Mouse (Mus musculus) heart, embryonic 10.5 days (tissue): ENCODE data around the gene F3. TPM values are rescaled to one million over a fixed set of nuclear protein-coding genes. Genes with fewer than 3 reads are reported as not detected.
"Not testable (repeated sequence)": the region's sequence is repeated elsewhere in the genome, so short reads cannot be mapped to it uniquely, and the experiment has no call there.

Experiments used
- DNase-seq: peaks from one replicate; pipeline ENCODE4 v3.0.0-alpha.2; 2017; ENCODE audit warnings: low spot score
- H3K27ac ChIP-seq: fragments of 300-500 bp; sonication (generic); 2 replicates; pipeline ENCODE4 v1.5.1; 2016; ENCODE audit warnings: mild to moderate bottlenecking
- H3K27me3 ChIP-seq: fragments of 300-500 bp; sonication (generic); 2 replicates; pipeline ENCODE4 v1.6.1; 2016; ENCODE audit warnings: mild to moderate bottlenecking; ENCODE audit not compliant: poor library complexity, insufficient read depth, severe bottlenecking
- H3K36me3 ChIP-seq: fragments of 300-500 bp; sonication (generic); 2 replicates; pipeline ENCODE4 v1.6.1; 2016; ENCODE audit warnings: mild to moderate bottlenecking, moderate library complexity
- H3K4me1 ChIP-seq: fragments of 300-500 bp; sonication (generic); 2 replicates; pipeline ENCODE4 v1.6.1; 2016; ENCODE audit warnings: mild to moderate bottlenecking
- H3K4me3 ChIP-seq: fragments of 300-500 bp; sonication (generic); 2 replicates; pipeline ENCODE4 v1.5.1; 2016; ENCODE audit warnings: mild to moderate bottlenecking, moderate library complexity
- H3K9me3 ChIP-seq: fragments of 300-500 bp; sonication (generic); 2 replicates; pipeline ENCODE4 v1.6.1; 2016; ENCODE audit warnings: mild to moderate bottlenecking, moderate library complexity
- WGBS: fragments of 180-500 bp; shearing (Covaris S2); methylation state at CpG from one replicate; pipeline ENCODE4 v1.1.7; 2016; 5-methylcytosine and 5-hydroxymethylcytosine counted together
- polyA plus RNA-seq: library from polyadenylated mRNA; unstranded; fragments of >200 nt; fragmentation: Nextera tagmentation; extraction: Ambion mirVana; gene quantifications from 2 replicates; pipeline ENCODE4 v1.2.1, GENCODE M21; 2016

Gene F3
- polyA plus RNA-seq, 1 experiment from 2014 or later, result 9.2 TPM

DNA sequence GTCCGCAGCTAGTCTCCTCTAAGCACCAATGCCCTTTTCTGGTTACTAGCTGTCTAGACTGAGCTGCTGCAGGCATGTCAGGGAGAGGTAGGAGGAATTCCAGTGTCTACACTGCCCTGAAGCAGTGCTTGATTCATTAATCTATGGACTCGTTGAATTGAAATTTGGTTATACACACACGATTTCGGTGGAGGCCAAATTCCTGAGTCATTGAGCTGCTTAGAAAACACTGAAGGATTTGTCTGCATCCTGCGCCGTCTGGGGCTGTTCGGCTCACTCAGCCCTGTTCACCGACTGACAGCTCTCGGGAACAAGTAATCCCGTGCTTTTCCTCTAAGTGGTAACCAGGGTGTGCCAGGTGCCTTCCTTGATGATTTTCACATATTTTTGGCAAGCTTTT is 2.3 kb downstream of the F3 start:
- no peak for DNase-seq
- Histone ChIP-seq H3K9me3 (no peaks in the 10 kb centered on the region), H3K27ac (no peak overlapping the region), H3K36me3 (peaks cover 15% of the 10 kb centered on the region; the same call in 1 of the 2 replicates), H3K4me3 (no peak overlapping the region), H3K27me3 (peaks cover 12% of the 10 kb centered on the region; the same call in 1 of the 2 replicates), H3K4me1 (peaks cover 35% of the 10 kb centered on the region)
- 89% methylated on average over 10 of the region's 10 CpGs for WGBS

DNA sequence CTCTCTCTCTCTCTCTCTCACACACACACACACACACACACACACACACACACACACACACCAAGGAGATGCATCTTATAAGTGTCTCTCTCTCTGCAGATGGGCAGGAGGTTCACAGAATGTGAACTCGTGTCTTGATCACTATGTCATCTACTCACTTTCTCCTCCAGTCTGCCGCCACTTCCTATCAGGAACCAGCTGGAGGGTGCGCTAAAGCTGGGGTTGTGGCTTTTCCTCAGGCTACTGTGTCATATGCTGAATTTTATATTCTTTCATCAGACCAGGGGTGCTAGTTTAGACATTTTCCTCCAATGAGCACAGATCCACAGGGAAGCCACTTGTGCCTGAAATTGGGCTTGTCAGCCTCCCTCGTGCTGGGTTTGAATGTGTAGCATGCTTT is 6.3 kb downstream of the F3 start:
- Histone ChIP-seq H3K9me3 (no peaks in the 10 kb centered on the region), H3K27me3 (0 out of 2 replicates have a peak, but pooled peaks cover 2% of the 10 kb centered on the region), H3K36me3 (peaks cover 46% of the 10 kb centered on the region), H3K4me1 (peaks cover 4% of the 10 kb centered on the region), H3K27ac (no peak overlapping the region), H3K4me3 (no peak overlapping the region)
- DNase-seq, result no peak
- 78% methylated on average over 4 of the region's 4 CpGs for WGBS

DNA sequence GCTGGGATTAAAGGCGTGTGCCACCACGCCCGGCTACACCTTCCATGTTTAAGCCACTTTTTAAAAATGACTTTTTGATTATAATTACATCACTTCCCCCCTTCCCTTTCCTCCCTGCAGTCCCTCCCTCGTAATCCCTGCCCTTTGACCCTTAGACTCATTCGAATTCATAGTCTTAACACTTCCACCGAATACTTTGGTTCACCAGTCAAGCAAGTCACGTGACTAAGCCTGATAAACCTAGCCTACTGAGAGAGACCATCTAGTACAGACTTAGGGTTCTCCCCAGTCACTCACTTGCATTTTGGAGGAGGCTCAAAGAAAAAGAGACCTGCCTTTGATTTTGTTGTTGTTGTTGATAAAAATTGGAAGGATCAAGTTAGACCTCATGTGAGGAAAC is 12.2 kb downstream of the F3 start:
- Histone ChIP-seq H3K4me3 (peak overlapping the region; percentile 9; the same call in 1 of the 2 replicates), H3K27ac (peak overlapping the region; percentile 85)
- WGBS, result 78% methylated on average over 7 of the region's 7 CpGs

DNA sequence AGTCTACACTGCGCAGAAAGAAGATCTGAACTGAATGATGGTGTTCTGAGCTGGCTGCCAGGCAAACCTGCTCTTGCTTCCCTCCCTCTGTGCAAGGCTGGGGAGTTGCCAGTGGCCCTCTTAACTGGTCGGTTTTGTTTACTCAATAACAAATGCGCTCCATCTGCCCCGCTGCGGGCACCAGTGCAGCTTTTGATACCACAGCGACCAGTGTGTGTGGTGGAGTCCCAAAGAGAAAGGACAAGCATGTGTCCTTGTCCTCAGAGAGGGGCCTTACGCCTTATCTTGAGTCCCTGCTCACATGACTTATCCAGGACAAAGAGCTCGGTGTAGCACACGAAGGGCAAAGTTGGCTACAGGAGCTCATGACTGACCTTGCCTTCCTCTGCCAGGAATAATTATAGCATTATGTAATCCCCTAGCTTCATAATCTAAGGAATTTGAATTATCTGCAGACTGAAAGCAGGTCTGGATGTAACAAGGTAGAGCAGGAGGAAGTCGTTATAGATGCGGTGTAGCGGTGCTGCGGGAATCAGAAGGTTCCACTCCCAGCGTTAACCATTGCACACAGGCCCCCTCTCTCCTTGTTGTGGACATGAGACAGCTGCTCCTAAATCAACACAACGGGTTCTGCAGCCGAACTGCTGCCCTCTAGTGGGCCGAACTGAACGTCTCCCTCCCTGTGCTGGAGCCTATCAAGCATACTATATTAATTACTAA is 12.8 kb downstream of the F3 start:
- H3K27ac ChIP-seq, result peak overlapping the region; percentile 85
- 13% methylated on average over 18 of the region's 18 CpGs for WGBS
- H3K4me3 ChIP-seq, result peak overlapping the region; percentile 9

More for the DNA sequence above, 12.2 kb downstream of the F3 start:
- Histone ChIP-seq H3K36me3 (peaks cover 36% of the 10 kb centered on the region), H3K27me3 (no peaks in the 10 kb centered on the region), H3K4me1 (peaks cover 29% of the 10 kb centered on the region), H3K9me3 (no peaks in the 10 kb centered on the region)
- no peak for DNase-seq

DNA sequence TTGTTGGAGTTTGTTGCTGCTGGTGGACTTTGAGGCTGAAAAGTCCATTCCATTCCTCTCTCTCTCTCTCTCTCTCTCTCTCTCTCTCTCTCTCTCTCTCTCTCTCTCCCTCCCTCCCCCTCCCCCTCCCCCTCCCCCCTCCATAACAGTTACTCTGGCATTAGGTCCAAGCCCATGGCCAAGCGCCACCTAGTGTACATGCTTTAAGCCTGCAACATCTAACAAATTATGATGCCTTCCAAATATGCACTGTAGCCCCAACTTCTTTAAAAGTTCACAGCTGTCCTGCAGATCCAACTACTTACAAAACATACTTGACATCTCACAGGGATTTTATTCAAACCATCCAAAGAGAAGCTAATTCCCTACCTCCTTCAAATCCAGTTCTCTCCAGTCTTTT is 14.1 kb downstream of the F3 start:
- Histone ChIP-seq H3K9me3 (no peaks in the 10 kb centered on the region), H3K27ac (peak overlapping the region; percentile 85; the same call in 1 of the 2 replicates), H3K4me1 (peaks cover 29% of the 10 kb centered on the region), H3K36me3 (peaks cover 24% of the 10 kb centered on the region), H3K4me3 (no peak overlapping the region), H3K27me3 (no peaks in the 10 kb centered on the region)
- DNase-seq, result no peak
- 32% methylated on average over 1 of the region's 1 CpGs for WGBS

More for the DNA sequence above, 12.8 kb downstream of the F3 start:
- Histone ChIP-seq H3K4me1 (peaks cover 29% of the 10 kb centered on the region), H3K9me3 (no peaks in the 10 kb centered on the region), H3K36me3 (peaks cover 35% of the 10 kb centered on the region), H3K27me3 (no peaks in the 10 kb centered on the region)
- DNase-seq, result peak; percentile 89

DNA sequence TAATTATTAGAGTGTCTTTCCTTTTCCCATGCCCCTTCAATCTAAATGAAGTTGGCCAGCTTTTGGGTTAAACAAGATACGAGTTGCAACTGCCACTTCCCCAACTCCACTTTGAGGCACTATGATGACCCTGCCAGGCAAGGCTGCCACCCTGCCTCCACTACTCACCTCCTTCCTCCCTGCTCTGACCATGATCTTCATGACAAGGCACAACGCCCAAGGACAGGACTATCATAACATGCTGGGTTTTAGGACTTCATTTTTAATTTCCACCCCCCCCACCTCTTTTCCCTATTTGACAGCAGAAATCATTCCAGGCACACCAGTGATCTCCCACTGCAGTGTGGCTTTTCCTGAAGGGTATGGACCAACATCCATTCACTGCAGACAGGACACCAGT is 14.6 kb downstream of the F3 start:
- DNase-seq, result no peak
- WGBS, result 76% methylated on average over 2 of the region's 2 CpGs
- H3K36me3 ChIP-seq, result peaks cover 20% of the 10 kb centered on the region
- H3K27ac ChIP-seq, result no peak overlapping the region
- no peaks in the 10 kb centered on the region for H3K9me3 ChIP-seq
- H3K27me3 ChIP-seq, result no peaks in the 10 kb centered on the region
- H3K4me1 ChIP-seq, result peaks cover 29% of the 10 kb centered on the region
- no peak overlapping the region for H3K4me3 ChIP-seq

DNA sequence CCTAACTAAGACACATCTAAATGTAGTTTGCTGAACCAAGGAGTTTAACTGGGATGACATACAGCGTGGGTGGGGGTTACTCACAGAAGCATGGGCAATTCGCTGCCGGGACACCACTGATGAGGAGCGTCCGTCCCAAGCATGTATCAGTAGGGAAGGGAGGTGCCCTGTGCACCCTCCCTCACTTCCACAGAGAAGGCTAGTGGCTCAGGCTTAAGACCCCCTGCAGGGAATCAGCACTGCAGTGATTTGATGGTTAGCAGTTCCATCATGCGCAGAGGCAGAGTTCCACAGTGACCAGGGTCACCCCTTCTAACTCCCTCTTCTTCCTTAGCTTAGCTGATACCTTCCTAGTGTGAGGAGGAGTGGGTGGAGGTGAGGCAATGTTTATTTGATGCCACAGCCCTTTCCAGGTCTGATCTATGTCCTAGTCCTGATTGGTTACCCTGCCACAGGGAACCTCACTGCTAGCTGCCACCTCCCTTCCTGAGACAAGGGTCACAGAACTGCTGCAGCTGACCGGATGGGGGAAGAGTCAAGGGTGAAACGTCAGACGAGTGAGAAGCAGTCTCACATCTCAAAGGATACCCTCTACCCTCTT is 15.5 kb downstream of the F3 start:
- no peaks in the 10 kb centered on the region for H3K9me3 ChIP-seq
- H3K4me3 ChIP-seq, result no peak overlapping the region
- peaks cover 29% of the 10 kb centered on the region for H3K4me1 ChIP-seq
- no peaks in the 10 kb centered on the region for H3K27me3 ChIP-seq
- 71% methylated on average over 9 of the region's 9 CpGs for WGBS
- 0 out of 2 replicates have a peak overlapping the region, but pooled peaks have one; percentile 62 for H3K27ac ChIP-seq
- no peak for DNase-seq
- H3K36me3 ChIP-seq, result peaks cover 12% of the 10 kb centered on the region

DNA sequence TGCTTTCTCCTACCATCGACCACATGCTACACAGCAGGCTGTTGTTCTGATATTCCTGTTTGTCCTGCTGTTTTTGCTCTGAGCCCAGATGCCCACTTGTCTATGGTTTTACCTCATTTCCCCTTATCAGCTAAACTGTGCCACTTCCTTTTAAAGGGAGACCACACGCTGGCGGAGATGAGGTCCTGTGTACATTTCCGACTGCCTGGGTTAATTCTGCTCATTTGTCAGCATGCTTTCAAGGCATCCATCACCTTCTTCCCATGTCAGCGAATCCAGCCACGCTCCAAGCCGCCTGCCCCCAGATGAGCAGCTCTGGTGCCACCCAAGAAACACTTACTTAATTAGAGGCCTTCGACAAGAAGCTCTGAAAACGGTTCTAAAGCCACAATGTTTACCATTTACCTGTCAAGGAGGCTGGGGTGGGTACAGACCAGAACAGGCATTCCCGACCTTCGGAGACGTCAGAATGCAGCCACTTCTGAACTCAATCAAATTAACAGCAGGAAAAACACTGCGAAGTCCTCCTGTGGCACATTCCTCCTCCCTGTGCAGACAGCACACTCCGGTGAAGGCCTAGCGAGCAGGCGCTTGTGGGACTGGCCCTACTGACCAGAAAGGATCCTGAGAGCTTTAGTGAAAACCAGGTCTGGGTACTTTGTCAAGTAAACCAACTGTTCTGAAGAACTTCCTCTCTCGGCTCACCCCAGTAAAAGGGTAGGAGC is 16.3 kb downstream of the F3 start:
- Histone ChIP-seq H3K9me3 (no peaks in the 10 kb centered on the region), H3K27me3 (no peaks in the 10 kb centered on the region), H3K4me1 (peaks cover 29% of the 10 kb centered on the region), H3K27ac (peak overlapping the region; percentile 62), H3K4me3 (no peak overlapping the region), H3K36me3 (0 out of 2 replicates have a peak, but pooled peaks cover 5% of the 10 kb centered on the region)
- DNase-seq, result no peak
- 38% methylated on average over 17 of the region's 17 CpGs for WGBS

DNA sequence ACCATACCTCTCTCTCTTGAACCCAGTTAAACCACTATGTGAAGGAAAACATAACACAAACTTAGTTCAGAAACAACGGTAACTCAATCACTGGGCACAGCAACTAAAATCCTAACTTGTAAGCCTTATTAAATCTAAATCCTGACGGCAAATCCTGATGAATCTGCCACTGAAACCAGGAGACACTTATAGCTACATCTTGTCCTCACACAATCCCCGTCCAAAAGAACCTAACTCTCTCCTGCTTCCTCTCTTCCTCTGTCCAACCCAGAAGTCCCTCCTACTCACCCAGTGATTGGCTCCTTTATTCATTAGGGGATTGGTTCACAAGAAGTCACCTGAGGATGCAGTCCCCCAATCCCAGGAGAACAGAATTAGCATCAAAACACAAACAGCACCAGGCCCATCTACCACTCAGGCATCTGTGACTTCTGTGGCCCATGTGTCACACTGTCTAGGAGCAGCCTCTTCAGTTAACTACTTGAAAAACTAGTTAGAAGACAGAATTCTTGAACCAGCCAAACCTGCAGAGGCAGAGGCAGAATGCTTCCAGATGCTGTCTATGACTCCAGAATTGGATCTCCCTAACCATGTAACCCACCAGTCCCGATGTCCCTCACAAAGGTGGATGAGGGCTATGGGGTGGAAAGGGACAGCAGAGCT is 18.0 kb downstream of the F3 start:
- not testable (repeated sequence) for H3K4me3 ChIP-seq, H3K27ac ChIP-seq, H3K9me3 ChIP-seq, DNase-seq, H3K36me3 ChIP-seq, H3K27me3 ChIP-seq
- H3K4me1 ChIP-seq, result peaks cover 18% of the 10 kb centered on the region
- 83% methylated on average over 4 of the region's 4 CpGs for WGBS

DNA sequence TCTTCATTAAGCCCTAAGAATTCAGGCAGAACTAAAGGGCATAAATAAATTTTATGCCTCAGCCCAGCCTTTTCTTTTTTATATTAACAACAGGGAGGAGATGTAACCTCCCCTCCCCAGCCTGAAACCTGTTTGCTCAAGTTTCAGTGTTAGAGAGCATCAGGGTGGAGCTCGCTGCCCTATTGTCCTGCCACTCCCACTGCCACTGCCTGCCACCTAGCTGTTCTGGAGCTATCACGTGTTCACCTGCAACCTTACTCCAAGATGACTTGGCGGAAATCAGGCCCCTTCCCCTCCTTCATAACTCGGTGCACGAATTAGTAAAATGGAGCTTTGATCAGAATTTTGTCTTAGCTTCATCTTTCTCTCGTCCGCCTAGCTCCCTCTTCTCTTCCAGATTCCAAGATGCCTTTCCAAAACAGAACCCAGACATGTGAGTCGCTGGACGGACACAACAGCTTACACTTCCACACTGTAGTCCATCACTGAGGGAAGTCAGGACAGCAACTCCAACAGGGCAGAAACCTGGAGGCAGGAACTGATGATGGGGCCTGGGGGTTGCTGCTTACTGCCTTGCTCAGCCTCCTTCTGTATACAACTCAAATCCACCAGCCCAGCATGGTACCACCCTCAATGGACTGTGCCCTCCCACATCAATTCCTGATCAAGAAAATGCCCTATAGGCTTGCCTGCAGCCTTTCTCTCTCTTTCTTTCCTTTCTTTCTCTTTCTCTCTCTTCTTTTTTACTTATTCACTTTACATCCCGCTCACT is 31.2 kb downstream of the F3 start:
- H3K27me3 ChIP-seq, H3K27ac ChIP-seq, H3K4me3 ChIP-seq, H3K4me1 ChIP-seq, DNase-seq, H3K9me3 ChIP-seq: not testable (repeated sequence)
- peaks cover 11% of the 10 kb centered on the region; the same call in 1 of the 2 replicates for H3K36me3 ChIP-seq
- WGBS, result 84% methylated on average over 10 of the region's 10 CpGs

DNA sequence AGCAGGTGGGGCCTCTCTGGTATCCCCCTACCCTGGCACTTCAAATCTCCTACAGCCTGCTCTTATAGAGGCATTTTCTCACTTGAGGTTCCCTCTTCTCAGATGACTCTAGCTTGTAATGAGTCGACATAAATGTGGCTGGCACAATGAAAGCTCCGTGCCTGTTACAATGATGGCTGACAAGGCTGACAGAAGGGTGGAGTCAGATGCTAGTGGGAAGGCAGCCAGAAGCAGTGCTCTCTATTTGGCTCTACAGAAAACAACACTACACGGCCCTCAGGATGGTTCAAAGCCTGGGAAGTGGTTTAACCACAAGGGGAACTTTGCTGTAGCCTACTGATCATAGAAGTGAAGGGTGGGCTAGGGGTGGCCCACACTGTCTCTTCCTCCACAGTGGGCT is 31.8 kb downstream of the F3 start:
- 52% methylated on average over 3 of the region's 3 CpGs for WGBS
- Histone ChIP-seq H3K4me1 (0 out of 2 replicates have a peak, but pooled peaks cover 8% of the 10 kb centered on the region), H3K9me3 (no peaks in the 10 kb centered on the region), H3K27ac (no peak overlapping the region), H3K27me3 (no peaks in the 10 kb centered on the region), H3K4me3 (no peak overlapping the region), H3K36me3 (peaks cover 15% of the 10 kb centered on the region)
- no peak for DNase-seq

DNA sequence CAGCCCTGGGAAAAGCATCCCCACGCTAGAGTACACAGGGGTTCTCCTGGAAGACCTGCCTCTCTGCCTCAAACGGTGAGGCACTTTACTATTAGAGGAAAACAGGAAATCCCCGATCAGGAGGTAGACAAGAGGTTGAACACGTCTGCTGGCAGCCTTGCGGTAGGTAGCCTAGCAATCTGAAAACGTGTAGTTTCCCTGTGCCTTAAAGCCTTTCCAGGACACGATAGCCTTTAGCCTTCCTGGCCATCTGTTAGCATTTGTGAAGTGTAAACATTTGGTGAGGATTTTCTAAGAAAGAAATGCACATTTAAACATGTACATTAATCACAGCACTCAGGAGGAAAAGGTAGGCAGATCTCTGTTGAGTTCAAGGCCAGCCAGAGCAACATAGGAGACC is 35.0 kb downstream of the F3 start:
- DNase-seq, result no peak

More for the DNA sequence above, 35.0 kb downstream of the F3 start:
- 55% methylated on average over 7 of the region's 7 CpGs for WGBS
- H3K4me1 ChIP-seq, result 0 out of 2 replicates have a peak, but pooled peaks cover 8% of the 10 kb centered on the region
- no peaks in the 10 kb centered on the region for H3K27me3 ChIP-seq
- H3K9me3 ChIP-seq, result no peaks in the 10 kb centered on the region
- H3K4me3 ChIP-seq, result no peak overlapping the region
- H3K36me3 ChIP-seq, result peaks cover 21% of the 10 kb centered on the region
- H3K27ac ChIP-seq, result no peak overlapping the region
